Mouse (Mus musculus) T-helper 17 cell (primary cell): ENCODE measurements around the gene Runx2.

Source experiments
- in situ Hi-C, 2 experiments: fragments of 300-600 bp; cut with MboI, MseI; formaldehyde crosslinking; loops; 1 replicate in 1 of 2; 2 replicates in 1 of 2; pipeline ENCODE4 v1.15.1; 2025; ENCODE audit warnings: high pct_unique_total_duplicates in 2 of 2

Gene Runx2

DNA sequence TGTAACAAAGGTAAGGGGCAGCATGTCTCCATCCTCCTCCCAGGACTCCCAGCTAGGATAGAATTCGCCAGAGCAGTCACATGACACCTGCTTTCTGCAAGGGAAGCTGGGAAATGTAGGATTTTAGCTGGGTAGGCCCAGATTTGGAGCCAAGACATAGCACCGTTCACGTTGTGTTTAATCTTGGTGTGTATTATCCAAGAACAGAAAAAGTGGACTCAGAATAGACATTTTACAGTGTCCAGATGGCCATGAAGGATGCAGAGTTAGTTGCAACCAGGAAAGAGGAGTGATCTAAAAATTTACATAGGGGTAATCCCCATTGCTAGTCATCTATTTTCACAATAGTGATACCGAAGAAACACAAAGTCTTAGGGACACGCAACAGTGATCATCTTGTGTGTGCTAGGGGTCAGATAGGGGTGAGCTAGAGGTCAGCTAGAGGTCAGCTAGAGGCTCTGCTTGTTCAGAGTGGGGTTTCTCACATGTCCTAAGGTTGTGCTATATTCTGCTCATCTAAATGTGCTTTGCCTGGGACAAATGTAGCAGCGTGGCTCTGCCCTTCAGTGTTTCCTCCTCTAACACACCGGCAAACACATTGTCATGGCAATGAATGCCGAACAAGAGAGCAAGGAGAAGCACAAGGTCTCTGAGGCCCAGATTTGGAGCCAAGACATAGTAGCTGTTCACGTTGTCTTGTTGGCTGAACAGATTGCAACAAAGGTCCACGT, 326.9 kb downstream of the Runx2 start:
- in situ Hi-C loops: loop anchor here in 1 of 2 experiments (5.0 to 10.0 kb wide), 2 partner anchors 40 to 403 kb away; no protein-coding TSS in a partner anchor

GRCm38 (mm10) chr17:44485337-44485736, 329.3 kb downstream of the Runx2 start:
- in situ Hi-C loops: loop anchor here in 1 of 2 experiments (5.0 to 10.0 kb wide), 2 partner anchors 38 to 401 kb away; no protein-coding TSS in a partner anchor

GRCm38 (mm10) chr17:44479918-44480317, 334.7 kb downstream of the Runx2 start:
- in situ Hi-C loops: loop anchor here in 1 of 2 experiments (10.0 kb wide), 1 partner anchor 395 kb away; no protein-coding TSS in a partner anchor

DNA sequence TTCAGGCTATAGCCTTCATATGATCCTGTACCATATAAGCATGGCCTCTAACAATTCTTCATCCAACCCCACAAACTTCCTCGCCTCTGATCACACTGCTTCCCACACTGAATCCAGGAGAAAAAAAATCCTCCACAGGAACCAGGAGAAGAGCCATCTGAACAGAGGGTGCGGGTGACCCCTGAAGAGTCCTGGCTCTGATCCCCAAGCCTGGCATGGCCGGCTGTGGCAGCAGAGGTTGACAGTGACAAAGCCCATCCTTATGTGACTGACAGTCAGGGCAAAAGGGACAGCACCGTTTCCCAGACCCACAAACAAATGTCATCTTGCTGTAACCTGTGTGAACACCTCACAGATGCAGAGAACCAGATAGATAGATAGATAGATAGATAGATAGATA, 335.1 kb downstream of the Runx2 start:
- in situ Hi-C loops: no loop called here

GRCm38 (mm10) chr17:44475910-44476309, 338.7 kb downstream of the Runx2 start:
- in situ Hi-C loops: no loop called here

GRCm38 (mm10) chr17:44474280-44474679, 340.3 kb downstream of the Runx2 start:
- in situ Hi-C loops: no loop called here

GRCm38 (mm10) chr17:44472695-44473094, 341.9 kb downstream of the Runx2 start:
- in situ Hi-C loops: no loop called here

DNA sequence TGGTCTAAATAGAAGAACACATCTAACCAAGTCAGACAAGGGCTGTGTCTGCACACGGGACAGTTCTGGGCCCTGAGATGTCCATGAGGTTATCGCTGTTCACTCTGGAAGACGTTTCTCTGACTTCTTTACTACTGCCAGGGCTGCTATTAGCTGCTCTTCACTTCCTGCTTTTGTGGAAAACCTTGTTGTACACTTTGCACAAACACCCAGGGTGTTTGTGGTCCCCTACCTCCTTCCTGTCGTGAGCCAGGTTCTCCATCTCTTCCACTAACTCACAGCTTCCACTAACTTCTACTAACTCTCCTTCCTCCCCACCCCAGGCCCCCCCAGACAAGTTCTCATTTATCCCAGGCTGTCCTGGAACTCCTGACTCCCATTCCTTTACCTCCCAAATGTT, 350.9 kb downstream of the Runx2 start:
- in situ Hi-C loops: loop anchor here (5.0 to 10.0 kb wide), 2 partner anchors 69 to 301 kb away; no protein-coding TSS in a partner anchor

- in situ Hi-C loops: loop anchor here (5.0 to 10.0 kb wide), 2 partner anchors 72 to 305 kb away; no protein-coding TSS in a partner anchor
Measured at GRCm38 (mm10) chr17:44460156-44460555, 354.4 kb downstream of the Runx2 start.

- in situ Hi-C loops: loop anchor here in 1 of 2 experiments (10.0 kb wide), 1 partner anchor 216 kb away; no protein-coding TSS in a partner anchor
Measured at GRCm38 (mm10) chr17:44459029-44459428, 355.6 kb downstream of the Runx2 start.

DNA sequence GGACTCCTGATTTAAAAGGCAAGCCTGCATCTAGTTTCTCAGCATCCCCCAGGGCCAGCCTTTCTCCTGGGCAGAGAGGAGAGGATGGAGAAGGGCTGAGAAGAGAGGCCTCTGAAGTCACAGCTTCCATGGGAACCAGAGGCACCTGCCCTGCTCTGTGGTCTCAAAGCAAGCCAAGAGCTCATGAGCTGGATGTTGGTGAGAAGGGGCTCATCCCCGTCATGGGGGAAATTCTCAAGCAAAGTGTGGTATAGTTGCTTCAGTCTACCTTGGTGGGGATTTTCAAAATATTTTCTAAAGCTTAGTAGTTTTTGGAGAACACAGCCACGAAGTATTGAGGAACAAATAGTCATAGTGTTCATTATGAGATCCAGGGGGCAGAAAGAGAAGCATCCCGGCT, 357.9 kb downstream of the Runx2 start:
- in situ Hi-C loops: loop anchor here in 1 of 2 experiments (10.0 kb wide), 1 partner anchor 218 kb away; no protein-coding TSS in a partner anchor

DNA sequence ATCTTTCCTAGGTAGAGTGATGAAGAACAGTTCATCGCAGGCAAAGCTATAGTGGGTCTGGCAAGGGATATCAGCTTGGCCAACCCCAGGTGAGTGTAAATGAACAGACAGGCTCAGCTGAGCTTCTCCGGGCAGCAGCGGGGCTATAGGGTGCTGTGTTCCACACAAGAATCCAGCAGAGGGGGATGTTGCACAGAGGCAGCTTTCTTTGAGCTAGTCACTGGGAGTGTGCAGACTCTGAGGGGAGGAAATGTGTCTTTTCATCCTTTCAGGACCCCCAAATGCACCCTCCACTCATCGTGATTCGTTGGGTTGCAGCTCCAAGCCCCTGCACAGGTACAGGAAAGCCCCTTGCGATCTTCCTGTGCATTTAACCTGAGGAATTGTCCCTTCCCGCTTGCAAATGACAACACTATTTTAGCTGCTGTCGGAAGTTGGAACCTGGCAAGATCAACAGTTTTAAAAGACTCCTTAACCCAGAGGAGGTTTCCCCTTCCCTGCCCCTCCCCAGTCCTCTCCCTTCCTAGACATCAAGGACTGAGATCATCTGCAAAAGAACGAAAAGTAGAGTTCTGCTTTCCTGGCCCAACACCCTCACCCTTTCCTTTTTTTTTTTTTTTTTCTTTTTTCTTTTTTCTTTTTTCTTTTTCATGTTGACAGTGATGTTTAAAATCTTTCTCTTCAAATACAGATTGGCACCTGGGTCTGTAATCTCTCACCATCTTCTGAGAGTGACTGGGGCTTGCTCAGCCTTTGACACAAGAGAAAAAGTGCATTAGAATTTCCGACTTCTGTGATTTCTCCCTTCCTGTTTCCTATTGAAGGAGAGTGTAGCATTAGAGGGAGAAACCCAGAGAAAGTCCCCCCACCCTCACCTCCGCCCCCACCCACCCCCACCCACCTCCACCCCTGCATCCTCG, 358.7 kb downstream of the Runx2 start:
- in situ Hi-C loops: loop anchor here in 1 of 2 experiments (10.0 kb wide), 1 partner anchor 219 kb away; no protein-coding TSS in a partner anchor

DNA sequence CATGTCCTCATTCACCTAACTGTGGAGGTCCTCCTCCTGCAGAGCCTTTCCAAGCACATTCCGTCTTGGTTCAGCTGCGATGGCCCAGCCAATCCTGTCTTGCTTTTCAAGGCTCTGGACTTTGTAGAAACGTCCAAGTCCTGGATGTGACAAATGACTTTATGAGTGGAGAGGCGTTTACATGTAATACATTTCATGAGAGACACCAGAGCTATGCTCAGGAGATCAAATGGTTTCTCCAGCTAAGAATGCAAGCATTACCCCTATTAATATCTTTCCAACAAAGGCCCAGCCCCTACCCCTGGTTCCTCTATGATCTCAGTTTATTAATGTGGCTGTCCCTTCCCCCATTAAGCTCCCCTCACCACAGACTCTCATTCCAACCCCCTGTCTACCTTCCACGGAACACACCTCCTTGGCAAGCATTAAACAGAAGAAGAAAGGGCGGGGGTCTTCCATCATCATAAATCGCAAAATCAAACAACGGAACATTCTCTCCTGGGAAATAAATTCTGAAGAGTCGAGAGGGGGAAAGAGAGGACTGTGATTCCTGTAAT, 364.6 kb downstream of the Runx2 start:
- in situ Hi-C loops: loop anchor here (5.0 to 10.0 kb wide), 4 partner anchors 37 to 592 kb away; no protein-coding TSS in a partner anchor
